Mouse (Mus musculus): ENCODE measurements around the gene Tmem210.

- TF ChIP-seq CTCF (IDR thresholded peaks at IDR 0.05; ENCODE audit: low read depth): no peak
- no peak for TF ChIP-seq EP300 (IDR thresholded peaks at IDR 0.05; ENCODE audit: low read depth)
Observed at GRCm38 (mm10) chr2:25298046-25298445, 10.1 kb downstream of the Tmem210 start.
